Mouse (Mus musculus) liver, postnatal 0 days (tissue): ENCODE results near the gene Eif2d.

Experiments
- CTCF ChIP-seq: sonication (generic); IDR thresholded peaks from 2 replicates; pipeline ENCODE4 v1.5.1; 2016; ENCODE audit warnings: antibody characterized with exemption, low read depth
- EP300 ChIP-seq: IDR thresholded peaks from 2 replicates; pipeline ENCODE4 v1.6.1; 2016; ENCODE audit warnings: antibody characterized with exemption, low read depth, mild to moderate bottlenecking

DNA sequence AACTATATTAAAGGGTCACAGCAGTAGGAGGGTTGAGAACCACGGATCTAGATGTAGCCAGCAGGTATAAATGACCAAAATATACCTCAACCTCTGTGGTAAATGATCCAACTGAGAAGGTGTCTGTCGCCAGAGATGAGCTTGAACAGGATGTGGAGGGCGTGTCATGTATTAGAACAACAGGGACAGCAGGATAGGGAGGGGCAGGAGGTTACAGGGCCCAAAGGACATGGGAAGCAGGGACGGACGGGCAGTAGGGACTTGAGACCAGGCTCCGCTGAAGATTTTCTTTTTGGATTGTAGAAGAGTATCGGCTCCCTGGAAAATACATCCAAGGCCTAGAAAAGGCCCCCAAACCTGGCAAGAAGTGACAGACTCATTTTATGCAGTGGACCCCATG is 20.0 kb downstream of the Eif2d start:
- TF ChIP-seq CTCF, result no peak
- TF ChIP-seq EP300, result no peak
